Mouse (Mus musculus) brain, adult 2 months (tissue): ENCODE measurements around the gene Setdb2.
"Not testable (repeated sequence)": the region's sequence is repeated elsewhere in the genome, so short reads cannot be mapped to it uniquely, and the experiment has no call there.

Experiments
- DNase-seq: peaks from one replicate; pipeline ENCODE4 v3.0.0; 2011; ENCODE audit warnings: low read depth, low spot score

Gene Setdb2

DNA sequence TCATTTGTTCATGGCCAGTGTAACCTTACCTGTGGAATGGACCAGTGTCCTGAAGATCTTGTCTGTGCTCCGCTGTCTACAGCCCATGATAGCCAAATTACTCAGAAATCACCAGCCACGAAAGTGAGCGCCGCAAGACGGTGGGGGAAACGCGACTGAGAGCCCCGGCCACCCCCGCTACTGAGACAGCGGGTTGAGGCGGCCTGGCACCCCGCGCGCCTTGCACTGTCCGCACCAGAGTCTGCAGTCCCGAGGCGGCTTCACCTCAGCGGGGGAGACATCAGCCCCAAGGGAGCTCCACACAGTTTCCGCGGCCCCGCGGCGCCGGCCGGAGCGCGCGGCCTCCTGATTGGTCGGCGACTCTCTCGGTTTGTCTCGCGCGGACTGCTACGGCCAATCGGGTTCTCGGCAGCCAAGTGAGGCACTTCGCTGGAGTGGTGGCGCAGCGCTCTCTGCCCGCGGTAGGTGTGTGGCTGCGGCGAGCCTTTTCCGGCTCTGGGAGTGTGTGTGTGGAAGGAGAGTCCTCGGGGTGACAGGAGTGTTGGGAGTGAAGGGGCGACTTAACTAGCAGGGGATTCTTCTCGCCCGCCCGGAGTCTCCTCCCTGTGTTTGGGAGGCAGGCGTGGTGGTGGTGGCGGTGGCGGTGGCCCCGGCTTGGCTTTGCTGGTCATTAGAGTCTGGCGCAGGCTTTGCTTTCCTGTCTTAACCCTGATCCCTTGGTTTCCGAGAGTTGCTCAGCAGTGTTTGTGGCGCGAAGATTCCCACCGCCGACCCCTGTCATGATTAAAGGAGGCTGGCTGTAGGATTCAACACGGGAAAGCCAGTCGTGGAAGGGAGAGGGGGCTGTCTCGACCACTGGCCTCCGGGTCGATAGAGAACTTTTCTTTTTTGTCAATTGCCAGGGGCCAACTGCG is at the start of gene Setdb2, which contains the start of gene Cab39l:
Gene Setdb2 (minus strand): TSS at position 327 of the 914 bp plus-strand sequence.
Gene Cab39l (plus strand): TSS at position 415 of the 914 bp plus-strand sequence.
- peak; percentile 97 for DNase-seq

DNA sequence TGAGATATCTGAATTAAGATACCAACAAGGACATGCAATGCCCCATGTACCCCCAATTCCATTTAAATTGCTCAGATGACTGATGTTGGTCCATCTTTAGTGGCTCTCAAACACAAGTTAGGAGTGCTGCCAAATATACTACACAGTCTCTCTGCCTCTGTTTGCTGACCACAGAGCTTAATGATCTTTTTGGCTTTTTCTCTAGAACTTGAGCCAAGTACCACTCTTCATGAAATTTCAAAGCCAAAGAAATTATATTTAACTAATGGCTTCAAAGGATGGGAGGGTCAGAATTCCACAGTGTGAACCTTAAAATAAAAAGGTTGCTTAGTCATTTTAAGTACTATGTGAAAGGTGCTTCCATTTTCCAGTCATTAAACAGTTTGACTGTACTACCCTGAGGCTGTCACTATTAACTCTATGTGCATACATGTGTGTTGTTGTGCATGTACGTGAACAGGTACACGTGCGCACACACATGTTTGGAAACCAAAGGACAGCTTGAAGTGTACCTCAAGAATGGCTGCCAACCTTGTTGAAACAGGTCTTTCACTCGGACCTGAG is 44.6 kb upstream of the Setdb2 start:
- no peak for DNase-seq

DNA sequence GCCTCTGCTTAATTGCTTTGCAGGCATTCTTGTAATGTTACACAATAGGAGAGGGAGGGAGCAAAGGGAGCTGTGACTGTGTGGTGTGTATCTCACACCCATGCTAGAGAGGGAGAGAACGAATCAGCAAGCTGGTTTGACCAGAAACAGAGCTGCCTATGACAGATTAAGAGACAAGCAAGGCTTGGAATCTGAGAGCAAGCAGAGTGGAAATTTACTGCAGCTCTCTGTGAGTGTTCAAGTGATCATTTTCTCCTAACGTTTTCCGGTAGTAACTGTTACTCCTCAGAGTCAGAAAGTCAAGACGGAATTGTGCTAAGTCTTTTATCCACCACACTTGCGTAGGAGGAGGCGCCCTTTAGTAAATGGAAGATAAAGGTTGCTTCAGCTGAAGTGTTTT is 38.0 kb upstream of the Setdb2 start:
- peak; percentile 87 for DNase-seq

- DNase-seq: no peak
Measured at GRCm38 (mm10) chr14:59470781-59471180, 30.1 kb upstream of the Setdb2 start.

- DNase-seq: peak; percentile 71
Measured at GRCm38 (mm10) chr14:59467798-59468197, 27.1 kb upstream of the Setdb2 start.

DNA sequence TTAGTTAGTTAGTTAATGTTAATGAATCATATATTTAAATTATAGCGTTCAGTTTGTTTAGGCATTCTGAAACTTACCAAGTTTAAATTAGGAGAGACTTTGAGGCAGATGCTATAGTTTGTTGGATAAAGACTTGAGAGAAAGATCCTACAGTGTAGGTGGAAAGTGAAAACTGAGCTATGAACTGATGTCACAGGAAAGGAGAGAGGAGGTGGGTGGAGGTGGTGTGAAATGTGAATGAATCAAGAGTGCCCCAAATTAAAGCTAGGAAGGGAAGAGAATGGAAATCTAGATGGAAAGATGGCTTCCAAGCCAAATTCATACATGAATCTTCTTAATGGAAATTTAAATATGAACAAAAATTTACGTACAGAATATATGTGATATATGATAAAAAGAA is 25.8 kb upstream of the Setdb2 start:
- peak; percentile 66 for DNase-seq

GRCm38 (mm10) chr14:59447981-59448380 is 7.3 kb upstream of the Setdb2 start:
- DNase-seq: peak; percentile 18

GRCm38 (mm10) chr14:59445421-59445820 is 4.7 kb upstream of the Setdb2 start:
- DNase-seq: no peak

GRCm38 (mm10) chr14:59441472-59441805 is 755 bp upstream of the Setdb2 start:
- no peak for DNase-seq

- DNase-seq: peak; percentile 10
Measured at GRCm38 (mm10) chr14:59440039-59440438, 645 bp downstream of the Setdb2 start.

- DNase-seq: no peak
Measured at GRCm38 (mm10) chr14:59438505-59438904, 2.2 kb downstream of the Setdb2 start.

DNA sequence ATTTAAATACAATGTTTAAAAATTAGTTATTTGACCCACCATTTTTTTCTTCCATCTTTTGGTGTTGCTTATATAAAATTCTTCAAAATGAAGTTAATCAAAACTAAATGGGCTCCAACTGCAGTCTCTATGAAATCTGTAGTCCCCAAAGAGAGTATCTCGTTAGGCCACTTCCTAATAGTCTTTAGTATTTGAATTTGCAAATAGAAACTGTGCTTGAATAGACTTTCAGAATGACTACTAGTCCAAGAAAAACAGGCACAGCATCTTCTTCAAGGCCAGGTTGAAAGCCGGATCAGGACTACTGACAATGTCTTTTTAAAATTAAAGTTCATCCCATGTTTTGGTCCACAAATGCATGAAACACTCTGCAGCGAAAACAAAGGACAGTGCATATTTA is 3.3 kb downstream of the Setdb2 start:
- DNase-seq: no peak

DNA sequence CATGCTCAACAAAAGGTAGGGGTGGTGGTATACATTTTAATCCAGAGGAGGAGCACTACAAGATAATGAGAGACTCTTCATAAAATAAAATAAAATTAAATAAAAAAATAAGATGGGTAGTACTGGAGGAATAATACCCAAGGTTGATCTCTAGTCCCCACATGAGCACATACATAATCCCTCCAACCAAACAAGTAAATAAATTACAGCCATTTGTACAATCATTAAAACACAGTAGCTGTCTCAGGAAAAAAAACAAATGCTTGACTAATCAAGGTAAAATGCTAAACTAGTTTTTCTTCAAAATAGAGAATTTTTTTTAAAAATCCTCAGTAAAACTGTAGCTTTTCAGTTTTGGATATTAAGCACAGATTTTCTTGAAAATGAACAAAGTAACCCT is 5.5 kb downstream of the Setdb2 start:
- DNase-seq: no peak

GRCm38 (mm10) chr14:59433902-59434301 is 6.8 kb downstream of the Setdb2 start:
- DNase-seq: no peak

DNA sequence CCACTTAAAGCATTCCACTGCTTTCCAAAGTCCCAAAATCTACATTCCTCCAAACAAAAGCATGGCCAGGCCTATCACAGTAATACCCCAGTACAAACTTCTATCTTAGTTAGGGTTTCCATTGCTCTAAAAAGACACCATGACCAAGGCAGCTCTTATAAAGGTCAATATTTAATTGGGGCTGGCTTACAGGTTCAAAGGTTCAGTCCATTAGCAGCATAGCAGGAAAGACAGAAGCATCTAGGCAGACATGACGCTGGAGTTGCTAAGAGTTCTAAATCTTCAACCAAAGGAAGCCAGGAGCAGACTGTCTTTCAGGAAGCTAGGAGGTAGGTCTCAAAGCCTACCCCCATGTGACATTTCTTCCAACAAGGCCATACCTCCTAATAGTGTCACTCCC is 10.1 kb downstream of the Setdb2 start:
- no peak for DNase-seq

- DNase-seq: no peak
Measured at GRCm38 (mm10) chr14:59422912-59423663, 17.6 kb downstream of the Setdb2 start.

- no peak for DNase-seq
Measured at GRCm38 (mm10) chr14:59418171-59418570, 22.5 kb downstream of the Setdb2 start.

GRCm38 (mm10) chr14:59414979-59415378 is 25.7 kb downstream of the Setdb2 start:
- DNase-seq: not testable (repeated sequence)

GRCm38 (mm10) chr14:59396999-59397398 is 43.7 kb downstream of the Setdb2 start:
- DNase-seq: no peak

DNA sequence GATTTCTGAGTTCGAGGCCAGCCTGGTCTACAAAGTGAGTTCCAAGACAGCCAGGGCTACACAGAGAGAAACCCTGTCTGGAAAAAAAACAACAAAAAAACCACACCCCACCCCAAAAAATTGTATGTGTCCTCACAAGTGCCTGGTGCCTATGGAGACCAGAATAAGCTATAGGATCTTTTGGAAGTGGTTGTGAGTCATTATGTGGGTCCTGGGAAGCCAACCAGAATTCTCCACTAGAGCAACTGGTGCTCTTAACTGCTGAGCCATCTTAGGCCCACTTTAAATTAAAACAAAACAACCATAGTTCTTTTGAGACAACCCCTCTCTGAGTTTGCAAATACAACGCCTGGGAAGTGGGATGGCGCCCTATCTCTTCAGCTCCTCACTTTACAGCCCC is 45.4 kb downstream of the Setdb2 start, which contains the start of gene Phf11c:
Gene Phf11c (minus strand): TSS at position 101 of the 400 bp plus-strand sequence.
- no peak for DNase-seq

GRCm38 (mm10) chr14:59390181-59390580 is 50.5 kb downstream of the Setdb2 start:
- peak; percentile 20 for DNase-seq

- DNase-seq: no peak
Measured at GRCm38 (mm10) chr14:59389532-59389931, 51.2 kb downstream of the Setdb2 start.
